Mouse (Mus musculus) Patski (cell line): Measurements from ENCODE around the gene Slc22a15. TPM values are rescaled to one million over a fixed set of nuclear protein-coding genes. Genes with fewer than 3 reads are reported as not detected.

Experiments
- ATAC-seq: fragments of 100-300 bp; one replicate; pipeline ENCODE4 v1.8.0; 2021
- CTCF ChIA-PET: fragments of 350-600 bp; sonication (Branson Sonifier 250); formaldehyde crosslinking; loops from one replicate; lab custom pipeline; 2022; ENCODE audit warnings: inconsistent platforms; lab: Charles Lee
- POLR2A ChIA-PET: fragments of 350-600 bp; sonication (Branson Sonifier 250); formaldehyde crosslinking; loops from one replicate; lab custom pipeline; 2022; ENCODE audit warnings: antibody characterized with exemption, inconsistent platforms; lab: Charles Lee
- DNase-seq: peaks from one replicate; pipeline ENCODE4 v3.0.0-alpha.2; 2011; ENCODE audit warnings: low read depth, low spot score
- H3K27me3 ChIP-seq: fragments of 371-371 bp; one replicate; pipeline ENCODE4 v1.5.1; 2021
- CTCF ChIP-seq: fragments of 100-300 bp; IDR thresholded peaks from one replicate; pipeline ENCODE4 v1.5.1; 2021
- in situ Hi-C: fragments of 300-500 bp; cut with MboI; formaldehyde crosslinking; loops from 3 replicates; pipeline ENCODE4 v1.11.1; 2018; ENCODE audit warnings: low pct_unique_long_range_greater_than_20kb, mixed read lengths
- polyA plus RNA-seq: library from polyadenylated mRNA; unstranded; gene quantifications from one replicate; pipeline ENCODE4 v1.2.3, GENCODE M21; 2021

Gene Slc22a15
- polyA plus RNA-seq, 1 experiment from 2014 or later = 21.9 TPM

GRCm38 (mm10) chr3:101848816-101849215 is 75.4 kb downstream of the Slc22a15 start, which contains the start of gene Mab21l3:
Gene Mab21l3 (minus strand): TSS chr3:101848959.
- H3K27me3 ChIP-seq = no peaks in the 10 kb centered on the region
- CTCF ChIA-PET = interaction anchor here (1.8 kb wide), 1 partner anchor 16 kb away, joined by 4 read pairs; no protein-coding TSS in a partner anchor
- DNase-seq (no peak), ATAC-seq (no peak)
- no peak for TF ChIP-seq CTCF
- POLR2A ChIA-PET = no interaction called here
- in situ Hi-C loops = no loop called here

DNA sequence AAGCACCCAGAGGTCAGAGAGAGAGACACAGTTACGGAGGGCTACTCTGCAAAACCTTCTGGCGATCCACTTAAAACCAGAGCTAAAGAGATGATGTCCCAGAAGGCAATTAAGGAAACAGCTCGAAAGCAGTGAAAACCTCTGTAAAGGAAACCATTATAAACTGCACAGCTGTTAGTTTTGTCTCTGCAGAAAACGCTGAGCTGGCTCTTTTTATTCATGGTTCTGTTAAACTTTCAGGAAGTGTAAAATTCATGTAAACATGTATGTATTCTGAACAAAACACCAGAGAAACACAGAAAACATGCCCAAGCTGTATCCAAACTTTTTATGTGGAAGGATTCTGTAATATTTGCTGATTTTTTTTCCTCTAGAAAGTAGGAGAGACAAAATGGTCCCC is 78.2 kb downstream of the Slc22a15 start:
- ChIA-PET CTCF (interaction anchor here (1.2 kb wide), 1 partner anchor 11 kb away, joined by 4 read pairs; no protein-coding TSS in a partner anchor), POLR2A (no interaction called here)
- no peak for TF ChIP-seq CTCF
- no peak for ATAC-seq
- H3K27me3 ChIP-seq = no peaks in the 10 kb centered on the region
- in situ Hi-C loops = no loop called here
- DNase-seq = no peak

GRCm38 (mm10) chr3:101842372-101843094 is 81.7 kb downstream of the Slc22a15 start:
- no peak for TF ChIP-seq CTCF
- H3K27me3 ChIP-seq = no peaks in the 10 kb centered on the region
- in situ Hi-C loops = no loop called here
- DNase-seq (no peak), ATAC-seq (no peak)
- ChIA-PET POLR2A (no interaction called here), CTCF (interaction anchor here (1.2 kb wide), 2 partner anchors 9 to 28 kb away, joined by 3 read pairs; no protein-coding TSS in a partner anchor)

DNA sequence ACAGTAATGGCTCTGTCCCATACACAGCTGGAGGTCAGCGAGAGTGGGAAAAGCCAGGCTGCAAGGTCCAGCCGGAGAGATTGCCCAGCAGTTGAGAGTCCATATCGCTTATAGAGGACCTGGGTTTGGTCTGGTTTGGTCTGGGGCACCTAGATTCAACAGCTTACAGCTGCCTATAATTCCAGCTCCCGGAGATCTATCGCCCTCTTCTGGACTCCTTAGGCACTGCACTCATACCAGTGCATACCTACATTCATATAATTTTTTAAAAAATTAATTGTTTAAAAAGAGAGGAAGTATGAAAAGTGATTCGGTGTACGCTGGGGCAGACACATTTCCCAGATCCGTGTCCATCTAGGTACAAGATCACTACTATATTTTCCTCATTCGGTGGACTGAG is 84.9 kb downstream of the Slc22a15 start:
- no peaks in the 10 kb centered on the region for H3K27me3 ChIP-seq
- no peak for ATAC-seq
- no peak for DNase-seq
- TF ChIP-seq CTCF = no peak
- ChIA-PET POLR2A (interaction anchor here (0.6 kb wide), 2 partner anchors 298 to 1352 kb away, joined by 3 to 4 read pairs; no protein-coding TSS in a partner anchor), CTCF (interaction anchor here (1.1 to 3.4 kb wide), 4 partner anchors 13 to 37 kb away, joined by 3 to 8 read pairs (median 4); no protein-coding TSS in a partner anchor)
- in situ Hi-C loops = no loop called here

DNA sequence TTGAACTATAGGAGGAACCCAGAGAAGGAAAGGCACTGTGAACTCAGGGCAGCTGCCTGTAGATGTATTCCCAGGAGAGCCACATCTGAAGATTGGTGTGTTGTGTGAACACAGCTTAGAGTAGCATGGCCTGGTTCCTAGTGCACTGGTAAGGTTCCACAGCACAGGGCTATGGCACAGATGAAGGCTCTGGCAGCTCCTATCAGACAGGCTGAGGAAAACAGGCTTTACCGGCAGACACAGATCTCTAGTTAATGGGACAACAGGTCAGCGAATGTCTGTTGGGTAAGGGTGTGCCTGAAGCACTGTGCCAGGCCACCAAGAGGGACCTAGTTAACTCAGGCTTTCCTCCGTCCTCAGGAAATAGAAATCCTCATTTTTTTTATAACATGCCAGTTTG is 87.3 kb downstream of the Slc22a15 start:
- in situ Hi-C loops = no loop called here
- ATAC-seq (no peak), DNase-seq (no peak)
- POLR2A ChIA-PET = no interaction called here
- CTCF ChIA-PET = interaction anchor here (1.8 kb wide), 1 partner anchor 39 kb away, joined by 5 read pairs; no protein-coding TSS in a partner anchor
- no peak for TF ChIP-seq CTCF
- no peaks in the 10 kb centered on the region for H3K27me3 ChIP-seq

DNA sequence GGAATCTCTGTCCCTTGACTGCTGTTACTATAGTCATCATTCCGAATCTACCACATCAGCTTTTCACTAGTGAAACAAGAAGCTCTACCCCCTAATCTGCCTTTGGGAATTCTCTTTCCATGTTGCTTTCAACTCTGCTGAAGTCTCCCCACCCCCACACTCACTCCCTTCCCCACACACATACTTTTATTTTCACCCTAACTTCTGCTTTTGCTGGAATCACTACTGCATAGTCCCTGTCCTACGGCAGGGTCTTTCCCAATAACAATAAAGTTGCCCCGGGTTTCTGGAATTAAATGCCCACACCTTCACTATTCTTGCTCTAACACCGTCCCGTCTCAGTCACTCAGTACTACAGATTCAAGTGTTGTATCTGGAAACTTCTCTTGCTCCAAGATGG is 87.7 kb downstream of the Slc22a15 start:
- DNase-seq (no peak), ATAC-seq (no peak)
- POLR2A ChIA-PET = interaction anchor here (0.7 to 0.8 kb wide), 2 partner anchors 25 to 374 kb away, joined by 3 read pairs; no protein-coding TSS in a partner anchor
- no peaks in the 10 kb centered on the region for H3K27me3 ChIP-seq
- in situ Hi-C loops = no loop called here
- CTCF ChIA-PET = interaction anchor here (1.8 kb wide), 1 partner anchor 40 kb away, joined by 5 read pairs; no protein-coding TSS in a partner anchor
- TF ChIP-seq CTCF = no peak

- ChIA-PET POLR2A (interaction anchor here (0.7 to 0.8 kb wide), 2 partner anchors 24 to 373 kb away, joined by 3 read pairs; no protein-coding TSS in a partner anchor), CTCF (interaction anchor here (1.0 to 1.8 kb wide), 2 partner anchors 40 to 76 kb away, joined by 3 to 5 read pairs; no protein-coding TSS in a partner anchor)
- DNase-seq (no peak), ATAC-seq (peak; percentile 31)
- no peak for TF ChIP-seq CTCF
- in situ Hi-C loops = no loop called here
- no peaks in the 10 kb centered on the region for H3K27me3 ChIP-seq
These were observed 88.2 kb downstream of the Slc22a15 start for GRCm38 (mm10) chr3:101836045-101836444.

DNA sequence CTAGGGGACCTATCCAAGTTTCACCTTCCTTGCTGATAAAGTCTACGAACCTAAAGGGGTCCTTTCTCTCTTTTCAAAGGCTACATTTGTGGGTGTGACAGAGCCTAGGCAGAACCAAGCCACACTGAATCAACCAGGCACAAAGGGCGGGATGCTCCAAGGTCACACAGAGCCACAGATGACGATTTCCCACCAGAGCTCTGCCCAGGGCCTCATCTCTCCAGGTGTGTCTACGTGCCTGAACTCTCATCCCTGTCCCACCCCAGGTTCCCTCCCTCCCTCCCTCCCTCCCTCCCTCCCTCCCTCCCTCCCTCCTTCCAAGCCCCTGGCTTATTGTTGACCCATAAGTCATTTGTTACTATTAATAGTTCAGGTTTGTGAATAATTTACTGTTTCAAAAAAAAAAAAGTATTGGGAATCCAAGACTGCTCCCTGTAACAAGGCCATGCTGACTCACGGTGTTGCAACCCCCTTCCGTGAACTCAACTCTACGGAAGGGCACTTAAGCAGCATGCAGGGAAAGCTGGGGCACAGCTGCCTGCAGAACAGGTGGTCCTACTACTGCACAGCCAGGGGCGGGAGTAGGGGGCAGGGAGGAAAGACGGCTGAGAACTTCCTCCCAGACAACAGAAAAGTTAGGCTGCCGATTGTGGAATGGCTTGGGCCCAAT is 92.9 kb downstream of the Slc22a15 start:
- in situ Hi-C loops = no loop called here
- POLR2A ChIA-PET = interaction anchor here (0.7 to 1.4 kb wide), 2 partner anchors 9 to 228 kb away, joined by 3 to 4 read pairs; no protein-coding TSS in a partner anchor
- ATAC-seq (peak; percentile 75), DNase-seq (peak; percentile 95)
- no peaks in the 10 kb centered on the region for H3K27me3 ChIP-seq
- TF ChIP-seq CTCF = no peak
- CTCF ChIA-PET = interaction anchor here (0.5 to 1.9 kb wide), 4 partner anchors 12 to 866 kb away, joined by 3 to 5 read pairs (median 4); no protein-coding TSS in a partner anchor

DNA sequence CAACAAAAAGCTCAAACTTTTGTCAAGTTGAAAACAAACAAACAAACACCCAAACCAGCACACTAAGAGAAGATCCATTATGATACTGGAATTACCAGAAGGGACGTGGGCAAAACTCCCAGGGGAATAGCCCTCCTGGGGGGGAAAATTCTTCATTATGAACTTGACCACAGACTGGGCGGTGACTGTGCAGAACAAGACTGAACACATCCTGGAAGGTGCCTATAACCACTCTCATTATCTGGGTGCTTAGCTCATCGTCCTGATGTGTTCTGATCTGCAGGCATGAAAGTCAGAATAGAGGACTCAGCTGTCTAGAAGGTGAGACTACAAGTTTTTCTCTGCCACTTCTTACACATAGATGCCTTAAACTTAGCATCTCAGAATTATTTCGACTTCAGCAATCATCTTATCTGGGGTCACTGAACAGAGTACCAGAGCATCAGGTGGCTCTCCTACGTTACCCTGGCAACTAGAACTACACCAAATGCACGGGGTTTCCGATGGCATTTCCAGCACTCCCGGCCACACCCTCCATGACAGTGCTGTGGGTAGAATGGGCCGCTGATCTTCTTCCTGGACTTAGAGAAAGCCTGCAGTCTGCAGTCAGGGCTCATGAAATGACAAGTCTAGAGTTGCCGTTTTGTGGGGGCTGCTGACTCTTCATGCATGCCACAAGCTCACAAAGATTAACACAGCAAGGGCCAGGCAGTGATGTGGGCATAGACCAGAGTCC is 94.2 kb downstream of the Slc22a15 start:
- in situ Hi-C loops = no loop called here
- no peak for TF ChIP-seq CTCF
- DNase-seq = peak; percentile 67
- ATAC-seq = peak; percentile 41
- CTCF ChIA-PET = interaction anchor here (1.0 to 1.9 kb wide), 3 partner anchors 11 to 17 kb away, joined by 3 to 5 read pairs (median 4); no protein-coding TSS in a partner anchor
- POLR2A ChIA-PET = interaction anchor here (0.6 to 1.4 kb wide), 2 partner anchors 227 to 379 kb away, joined by 4 read pairs; no protein-coding TSS in a partner anchor
- no peaks in the 10 kb centered on the region for H3K27me3 ChIP-seq

DNA sequence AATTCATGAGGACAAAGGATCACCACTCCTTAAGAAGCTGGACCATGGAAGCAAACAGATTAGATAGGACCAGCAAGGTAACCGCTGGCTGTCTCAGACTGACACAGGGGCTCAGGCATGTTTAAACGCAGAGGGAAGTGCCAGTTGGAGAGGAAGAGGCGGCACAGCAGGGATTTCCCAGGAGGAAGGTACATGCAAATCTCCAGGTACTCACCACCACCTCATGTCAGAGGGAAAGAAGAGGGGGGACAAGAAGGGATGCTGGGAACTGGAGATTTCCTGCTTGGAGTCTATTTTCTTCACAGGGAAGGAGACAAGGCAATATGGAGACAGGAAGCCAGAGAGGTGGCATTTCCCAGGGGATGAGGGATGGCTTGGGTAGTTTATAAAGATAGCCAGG is 95.7 kb downstream of the Slc22a15 start:
- H3K27me3 ChIP-seq = no peaks in the 10 kb centered on the region
- ChIA-PET CTCF (no interaction called here), POLR2A (no interaction called here)
- DNase-seq (no peak), ATAC-seq (no peak)
- in situ Hi-C loops = no loop called here
- TF ChIP-seq CTCF = no peak
